Mouse (Mus musculus) c-Kit-negative CD71-positive TER-119-positive erythroid progenitor cells, embryonic 14.5 days (primary cell): ENCODE data around the gene Lao1.
"Not testable (repeated sequence)": the region's sequence is repeated elsewhere in the genome, so short reads cannot be mapped to it uniquely, and the experiment has no call there.

Experiments used
- DNase-seq: peaks from one replicate; pipeline ENCODE4 v3.0.0-alpha.2; 2013; ENCODE audit warnings: low read depth, low spot score

Lao1 gene

DNA sequence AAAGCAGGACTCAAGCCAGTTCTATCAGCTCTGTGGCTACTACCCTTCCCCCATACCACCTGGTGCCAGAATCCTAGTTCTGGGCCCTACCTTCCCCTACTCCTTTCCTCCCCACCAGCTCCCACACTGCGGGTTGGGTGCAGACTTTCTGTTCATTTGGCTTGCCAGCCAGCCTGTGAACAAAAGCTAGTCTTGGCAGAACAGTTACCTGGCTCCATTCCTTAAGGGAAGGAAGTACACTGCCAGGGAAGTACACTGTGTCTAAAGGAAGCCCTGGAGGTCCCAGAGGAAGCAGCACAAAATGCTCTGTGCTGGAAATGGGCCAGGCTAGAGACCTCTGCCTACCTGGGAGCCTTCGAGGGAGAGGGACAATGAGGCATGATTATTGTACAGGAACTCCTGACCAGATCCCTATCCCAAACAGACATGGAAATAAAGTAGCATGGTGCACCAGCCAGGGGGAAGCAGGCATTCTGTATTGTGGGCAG, at the start of gene Lao1:
TSS of gene Lao1 (plus strand) at position 438 of the 488 bp plus-strand sequence.
- DNase-seq = no peak

DNA sequence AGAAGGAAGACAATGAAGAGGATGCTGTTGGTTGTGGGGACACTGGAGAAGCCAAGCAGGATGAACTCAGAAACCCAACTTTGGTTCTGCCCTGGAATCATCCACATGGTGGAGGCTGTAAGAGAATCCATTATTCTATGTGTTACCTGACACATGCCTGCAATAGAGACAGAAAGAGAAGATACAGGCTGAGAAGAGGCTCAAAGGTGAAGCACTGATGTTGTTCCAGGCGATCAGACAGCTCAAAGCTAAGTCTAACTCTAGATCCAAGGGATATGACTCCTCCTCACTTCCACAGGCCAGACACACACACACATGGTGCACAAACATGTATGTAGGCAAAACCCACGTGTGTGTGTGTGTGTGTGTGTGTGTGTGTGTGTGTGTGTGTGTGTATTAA, 44.0 kb upstream of the Lao1 start, which contains the start of gene Olfr1329:
TSS of gene Olfr1329 (minus strand) at position 101 of the 400 bp plus-strand sequence.
- DNase-seq = not testable (repeated sequence)

DNA sequence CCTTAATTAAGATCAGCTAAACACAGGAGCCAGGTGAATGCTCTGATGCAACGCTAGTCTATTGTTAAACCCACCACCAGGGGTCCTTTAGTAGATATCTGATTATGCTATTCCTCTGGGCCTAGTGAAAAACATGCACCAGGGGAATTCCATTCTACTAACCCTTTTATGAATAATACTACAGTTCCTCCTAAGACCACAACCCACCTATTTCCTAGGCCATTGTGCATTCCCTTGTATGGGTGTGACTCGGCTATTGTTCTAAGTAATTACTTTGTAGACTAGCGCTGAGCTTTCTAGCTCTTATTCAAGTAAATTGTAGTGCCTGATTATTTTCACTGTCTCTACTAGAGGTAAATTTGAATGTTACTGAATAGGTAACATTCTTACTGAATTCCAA, 30.1 kb upstream of the Lao1 start:
- not testable (repeated sequence) for DNase-seq

DNA sequence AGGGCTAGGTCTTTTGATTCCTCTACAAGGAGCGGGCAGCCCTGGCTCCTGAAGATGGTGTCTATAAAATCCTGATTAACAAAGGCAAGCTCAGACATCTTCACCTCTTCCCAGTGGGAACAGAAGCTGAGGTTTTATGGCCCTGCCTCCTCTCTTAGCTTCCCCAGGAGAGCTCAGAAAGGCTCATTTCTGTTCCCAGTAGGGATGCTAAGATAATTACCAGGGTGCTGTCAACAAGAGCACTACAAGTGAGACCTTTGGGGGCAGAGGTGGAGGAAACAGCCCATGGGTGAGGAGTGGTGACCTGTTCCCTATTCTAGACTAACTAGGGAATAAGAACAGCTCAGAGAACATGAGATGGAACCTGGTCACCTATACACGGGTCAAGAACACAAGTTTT, 22.9 kb upstream of the Lao1 start, which contains the start of gene Olfr1328:
TSS of gene Olfr1328 (minus strand) at position 101 of the 400 bp plus-strand sequence.
- no peak for DNase-seq

DNA sequence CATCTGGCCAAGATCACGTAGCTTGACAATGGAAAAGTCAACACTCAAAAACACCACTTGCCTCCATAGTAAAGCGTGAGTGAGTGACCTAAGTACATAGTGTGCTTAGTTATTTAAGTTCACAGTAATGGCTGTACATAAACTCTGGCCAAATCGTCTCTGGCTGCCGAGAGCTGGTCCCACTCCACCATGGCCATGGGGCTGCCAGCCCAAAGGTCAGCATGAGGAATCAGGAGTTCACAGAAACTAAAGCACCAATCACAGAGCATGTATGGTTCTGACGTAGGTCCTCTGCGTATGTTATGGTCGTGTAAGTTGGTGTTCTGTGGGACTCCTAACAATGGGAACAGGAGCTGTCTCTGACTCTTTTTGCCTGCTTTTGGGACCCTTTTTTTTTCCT, 2.6 kb upstream of the Lao1 start:
- no peak for DNase-seq

DNA sequence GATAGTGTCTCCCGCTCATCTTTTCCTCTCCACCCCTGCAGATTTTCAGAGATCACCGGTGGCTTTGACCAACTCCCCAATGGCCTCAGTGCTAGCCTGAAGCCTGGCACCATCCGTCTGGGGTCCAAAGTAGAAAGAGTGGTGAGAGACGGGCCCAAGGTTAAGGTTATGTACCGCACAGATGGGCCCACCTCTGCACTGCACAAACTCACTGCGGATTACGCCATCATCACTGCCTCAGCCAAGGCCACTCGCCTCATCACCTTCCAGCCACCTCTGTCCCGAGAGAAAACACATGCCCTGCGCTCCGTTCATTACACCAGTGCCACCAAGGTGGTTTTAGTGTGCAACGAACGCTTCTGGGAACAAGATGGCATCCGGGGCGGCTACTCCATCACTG, 6.3 kb downstream of the Lao1 start:
- no peak for DNase-seq

DNA sequence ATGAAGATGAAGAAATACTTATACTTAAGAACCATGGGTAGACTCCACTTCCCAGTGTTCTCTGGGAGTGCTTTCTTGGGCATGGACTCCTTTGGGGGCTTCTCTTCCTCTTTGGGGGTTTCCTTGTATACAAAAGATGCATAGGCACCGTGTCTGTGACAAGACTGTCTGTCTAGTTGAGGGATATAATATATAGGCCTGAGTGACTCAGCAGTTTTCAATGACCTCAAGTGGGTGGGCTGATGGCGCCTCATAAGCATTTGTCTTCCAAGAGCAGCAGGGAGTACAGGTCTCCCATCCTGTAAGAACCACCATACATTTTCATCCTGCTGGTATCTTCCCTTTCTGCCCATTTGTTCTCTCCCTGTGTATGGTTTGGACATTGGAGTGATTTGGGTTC, 11.9 kb downstream of the Lao1 start:
- DNase-seq = no peak

DNA sequence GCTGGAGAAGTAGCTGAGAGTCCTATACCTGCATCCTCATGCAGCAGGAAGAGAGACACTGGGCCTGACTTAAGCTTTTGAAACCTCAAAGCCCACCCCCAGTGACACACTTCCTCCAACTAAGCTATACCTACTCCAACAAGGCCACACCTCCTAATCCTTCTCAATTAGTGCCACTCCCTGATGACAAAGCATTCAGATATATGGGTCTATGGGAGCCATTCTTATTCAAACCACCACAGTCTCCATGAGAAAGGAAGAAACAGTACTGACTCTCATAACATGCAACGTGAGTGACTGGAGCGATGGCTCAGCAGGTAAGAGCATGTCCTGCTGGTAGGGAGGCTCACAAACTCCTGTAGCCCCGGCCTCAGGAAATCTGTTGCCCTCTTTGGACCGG, 23.9 kb downstream of the Lao1 start:
- no peak for DNase-seq

DNA sequence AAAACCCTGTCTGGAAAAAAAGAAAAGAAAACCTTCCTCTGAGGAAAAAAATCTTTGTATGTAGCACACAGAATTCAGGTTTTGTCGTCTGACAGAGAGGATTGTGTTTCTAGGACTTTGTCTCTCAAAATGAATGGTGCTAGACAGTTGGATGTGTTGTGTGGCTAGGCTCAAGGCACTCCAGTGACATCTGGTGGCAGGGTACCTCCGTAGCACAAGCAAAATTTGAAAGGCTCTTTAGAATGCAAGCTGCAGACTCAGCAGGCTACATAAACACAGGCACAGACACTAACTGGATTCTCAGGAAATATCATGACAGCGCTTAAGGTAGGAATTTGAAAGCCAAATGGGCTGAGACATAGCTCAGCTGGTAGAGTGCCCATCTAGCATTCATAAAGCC, 27.2 kb downstream of the Lao1 start:
- DNase-seq = no peak

DNA sequence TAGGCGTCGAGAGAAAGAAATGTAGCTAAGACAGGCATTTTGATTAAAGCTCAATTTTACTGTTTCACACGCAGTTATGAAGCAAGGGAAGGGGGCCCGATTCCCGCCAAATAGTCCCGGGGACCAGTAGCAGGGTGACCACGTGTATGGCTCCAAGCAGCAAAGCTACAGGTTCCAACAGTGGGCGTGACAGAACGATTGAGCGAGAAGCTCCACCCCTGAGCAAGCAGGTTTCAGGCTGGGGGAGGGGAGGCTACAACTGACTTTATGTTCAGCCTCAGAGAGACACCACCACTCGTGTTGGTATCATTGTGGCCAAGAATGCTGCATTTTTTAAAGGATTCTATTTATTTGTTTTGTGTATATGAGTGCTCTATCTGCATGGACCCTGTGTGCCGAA, 28.0 kb downstream of the Lao1 start:
- DNase-seq = no peak

DNA sequence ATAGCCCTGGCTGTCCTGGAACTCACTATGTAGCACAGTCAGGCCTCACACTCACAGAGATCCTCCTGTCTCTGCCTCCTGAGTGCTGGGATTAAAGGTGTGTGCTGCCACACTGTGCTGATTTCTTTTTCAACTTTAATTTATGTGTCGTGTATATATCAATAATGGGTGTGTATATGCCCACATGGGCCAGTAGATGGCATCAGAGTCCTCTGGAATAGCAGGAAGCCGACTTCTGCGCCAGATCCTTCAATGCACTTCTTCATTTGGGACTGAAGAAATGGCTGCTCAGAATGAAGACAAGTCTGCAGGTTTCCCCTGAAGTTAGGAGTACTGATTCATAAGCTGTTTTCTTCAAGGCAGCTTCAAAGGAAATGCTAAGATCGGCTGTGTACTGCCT, 30.4 kb downstream of the Lao1 start:
- DNase-seq = no peak

DNA sequence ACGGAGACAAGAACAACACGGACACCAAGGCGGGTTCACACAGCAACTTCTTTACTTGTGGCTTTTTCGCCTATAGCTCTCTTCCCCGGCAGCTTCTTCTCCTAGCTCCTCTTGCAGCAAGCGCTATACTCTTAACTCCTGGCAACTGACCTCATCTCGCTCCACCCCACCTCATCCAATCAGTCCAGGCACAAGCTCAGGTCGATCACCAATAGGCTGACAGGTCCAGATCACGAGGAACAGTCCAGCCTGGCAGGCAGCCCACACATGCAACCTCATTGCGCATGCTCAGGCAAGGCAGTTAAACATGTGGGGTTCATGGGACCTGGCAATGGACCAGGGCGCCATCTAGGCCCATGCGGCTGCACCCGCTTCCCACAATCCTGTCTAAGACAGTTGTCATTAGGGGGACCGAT, 35.8 kb downstream of the Lao1 start:
- DNase-seq = no peak

DNA sequence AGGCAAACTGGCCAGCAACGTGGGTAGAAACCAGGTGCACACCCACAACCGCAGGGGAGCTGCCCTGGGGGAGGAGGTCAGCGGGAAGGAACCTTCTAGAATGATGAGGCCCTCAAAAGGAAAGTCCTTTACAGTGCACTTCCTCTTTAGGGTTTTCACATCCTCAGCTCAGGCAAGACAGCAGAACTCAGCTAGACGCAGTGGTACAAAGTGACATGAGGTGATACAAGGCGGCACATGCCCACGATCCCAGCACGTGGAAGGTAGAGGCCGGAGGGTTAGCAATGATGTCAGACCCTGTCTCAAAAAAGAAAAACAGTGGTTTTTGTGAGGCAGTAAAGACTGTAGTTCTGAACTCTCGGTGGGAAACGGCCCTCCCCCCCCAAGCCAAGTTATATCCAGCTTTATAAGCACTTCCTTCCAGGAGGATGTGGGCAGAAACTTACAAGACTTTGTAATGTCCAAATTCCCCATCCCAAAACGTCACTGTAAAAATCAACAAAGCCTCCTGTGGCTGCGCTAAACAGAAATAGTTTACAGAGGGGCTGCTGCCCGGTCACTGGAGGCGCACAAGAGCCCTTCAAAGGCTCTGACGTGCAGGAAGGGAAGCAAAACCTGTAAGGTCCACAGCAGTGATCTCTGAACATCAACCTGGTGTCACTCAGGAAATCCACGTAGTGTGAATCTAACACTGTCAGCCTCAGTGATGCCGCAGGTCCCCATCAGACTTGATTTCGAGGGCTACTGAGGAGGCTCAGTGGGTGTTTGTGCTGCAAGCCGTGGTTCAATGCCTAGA, 38.5 kb downstream of the Lao1 start:
- no peak for DNase-seq

DNA sequence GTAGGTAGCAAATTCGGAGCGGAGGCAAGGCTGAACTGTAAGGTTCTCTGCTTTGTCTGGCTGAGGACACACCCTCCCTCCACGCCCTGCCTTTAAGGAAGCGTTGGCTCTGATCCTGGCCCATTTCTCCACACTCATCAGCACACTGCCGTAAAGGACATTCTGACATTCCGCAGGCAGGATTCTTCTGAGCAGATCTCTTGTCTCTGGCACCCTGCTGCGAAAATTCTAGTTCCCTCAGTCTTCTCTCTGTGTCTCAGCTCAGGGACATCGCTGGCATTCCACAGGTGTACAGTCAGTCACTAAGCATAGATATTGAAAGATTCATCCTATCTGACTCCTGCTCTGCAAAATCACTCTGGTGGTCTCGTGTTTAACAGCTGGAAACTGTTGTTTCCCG, 40.3 kb downstream of the Lao1 start:
- DNase-seq = no peak

DNA sequence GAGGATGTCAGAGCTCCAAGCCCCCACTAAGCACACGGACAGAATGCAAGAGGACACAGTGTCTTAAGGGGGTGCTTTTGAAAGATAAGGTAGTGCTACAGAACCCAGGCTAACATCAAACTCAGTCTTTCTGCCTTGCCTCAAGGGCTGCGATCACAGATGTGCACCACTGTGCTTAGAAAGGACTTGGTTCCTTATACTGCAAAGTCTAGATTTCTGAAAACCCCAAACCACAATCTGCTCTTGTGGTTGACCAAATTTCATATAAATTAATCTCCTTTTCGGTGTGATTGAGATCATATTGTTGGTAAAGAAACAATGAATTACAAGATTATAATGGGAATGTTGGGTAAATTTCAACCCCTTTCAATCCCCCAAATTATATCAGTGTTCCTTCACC, 41.1 kb downstream of the Lao1 start:
- no peak for DNase-seq

DNA sequence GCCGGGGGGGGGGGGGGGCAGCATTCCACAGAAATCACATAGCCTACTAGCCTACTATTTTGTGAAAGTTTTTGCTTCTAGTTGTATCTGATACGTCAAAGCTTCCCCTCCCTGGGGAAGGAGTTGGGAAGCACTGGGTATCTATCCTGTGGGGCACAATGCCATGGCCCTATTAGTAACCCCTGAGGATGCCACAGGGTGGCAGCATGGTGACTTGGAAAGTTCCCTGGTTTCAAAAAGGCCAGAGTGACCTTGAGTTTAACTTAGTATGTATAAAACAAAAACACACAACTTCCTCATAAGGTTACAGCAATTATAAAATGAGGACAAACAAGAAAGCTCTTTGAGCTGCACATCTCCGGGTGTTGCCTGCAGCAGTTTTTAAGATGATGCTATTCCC, 42.8 kb downstream of the Lao1 start:
- no peak for DNase-seq

DNA sequence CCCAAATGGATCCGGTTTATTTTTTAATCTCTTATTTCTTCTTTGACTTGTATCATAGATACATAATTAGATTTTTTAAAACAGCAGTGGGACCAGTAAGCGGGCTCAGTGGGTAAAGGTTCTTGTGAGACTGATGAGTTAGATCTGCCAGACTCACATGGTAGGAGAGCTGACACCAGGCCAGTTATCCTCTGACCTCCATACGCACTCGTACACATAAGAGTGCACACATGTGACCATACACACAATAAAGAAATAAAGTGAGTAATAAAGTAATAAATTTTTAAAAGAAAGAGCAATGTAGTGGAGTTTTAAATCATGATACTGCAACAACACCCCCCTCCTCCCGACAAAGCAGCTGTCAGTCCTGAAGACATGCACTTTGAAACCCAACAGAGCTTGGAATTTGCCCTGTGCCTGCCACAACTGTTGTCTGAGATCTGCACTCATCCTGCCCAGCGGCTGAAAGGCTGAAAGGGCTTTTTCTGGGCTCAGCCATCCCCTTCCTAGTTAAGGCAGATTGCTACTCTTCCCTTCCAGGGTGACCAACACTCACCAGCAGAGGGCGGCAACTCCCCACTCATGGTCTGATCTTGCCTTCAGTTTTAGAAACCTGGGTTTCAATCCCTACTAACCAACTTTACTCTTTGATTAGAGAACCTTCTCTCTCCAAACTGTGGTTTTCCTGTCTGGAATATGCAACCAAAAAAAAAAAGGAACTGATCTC, 43.4 kb downstream of the Lao1 start:
- DNase-seq = peak; percentile 86

DNA sequence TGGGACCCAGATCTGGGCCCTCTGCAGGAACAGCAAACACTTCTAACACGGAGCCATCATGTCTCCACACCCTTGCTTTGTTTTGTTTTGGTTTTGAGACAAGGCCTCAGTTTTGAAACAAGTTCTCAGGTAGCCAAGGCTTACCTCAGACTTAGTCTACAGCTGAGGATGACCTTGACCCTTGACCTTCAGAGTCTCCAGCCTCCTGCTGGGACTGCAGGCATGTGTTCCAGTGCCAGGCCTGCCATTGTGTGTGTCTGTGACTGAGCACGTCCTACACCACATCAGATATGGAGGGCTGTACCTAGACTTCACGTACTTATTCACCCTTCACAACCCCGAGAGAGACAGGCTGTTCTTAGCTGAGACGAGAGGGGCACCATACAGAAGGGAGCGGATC, 46.2 kb downstream of the Lao1 start:
- DNase-seq = no peak

DNA sequence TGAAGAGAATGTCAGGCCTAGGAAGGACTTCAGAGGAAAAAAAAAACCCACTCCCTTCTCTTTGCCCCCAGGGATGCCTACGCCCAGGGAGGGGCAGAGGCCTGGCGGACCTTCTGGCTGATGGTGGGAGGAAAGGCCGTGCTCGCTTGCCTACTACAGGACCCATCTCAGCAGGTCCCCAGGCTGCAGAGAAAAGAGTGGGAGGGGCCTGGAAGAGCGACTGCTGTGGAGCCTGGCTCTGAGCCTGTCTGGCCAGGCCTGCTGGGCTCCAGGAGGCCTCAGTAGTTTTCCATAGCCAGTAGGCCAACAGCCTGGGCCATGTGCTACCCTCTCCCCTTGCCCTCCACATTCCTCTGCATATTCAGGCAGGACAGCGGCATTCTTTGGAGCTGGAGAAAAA, 47.1 kb downstream of the Lao1 start:
- no peak for DNase-seq

DNA sequence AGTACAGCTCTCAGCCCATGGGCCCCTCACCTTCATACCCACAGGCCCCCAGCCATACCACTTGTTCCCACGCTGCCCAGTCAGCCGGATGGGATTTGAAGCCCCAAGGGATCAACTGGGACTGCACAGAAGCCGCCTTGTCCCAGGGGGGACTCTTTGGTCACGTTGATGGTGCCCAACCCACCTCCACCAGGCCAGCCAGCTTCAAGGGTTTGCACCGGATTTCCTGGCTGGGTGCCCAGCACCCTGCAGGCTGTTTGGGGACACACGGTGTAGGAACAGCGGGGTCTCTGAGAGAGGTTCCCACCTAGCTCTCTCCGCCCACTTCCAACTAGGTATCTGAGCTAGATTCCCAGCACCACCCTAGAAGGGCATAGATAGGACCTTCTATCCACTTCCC, 48.4 kb downstream of the Lao1 start:
- DNase-seq = no peak

DNA sequence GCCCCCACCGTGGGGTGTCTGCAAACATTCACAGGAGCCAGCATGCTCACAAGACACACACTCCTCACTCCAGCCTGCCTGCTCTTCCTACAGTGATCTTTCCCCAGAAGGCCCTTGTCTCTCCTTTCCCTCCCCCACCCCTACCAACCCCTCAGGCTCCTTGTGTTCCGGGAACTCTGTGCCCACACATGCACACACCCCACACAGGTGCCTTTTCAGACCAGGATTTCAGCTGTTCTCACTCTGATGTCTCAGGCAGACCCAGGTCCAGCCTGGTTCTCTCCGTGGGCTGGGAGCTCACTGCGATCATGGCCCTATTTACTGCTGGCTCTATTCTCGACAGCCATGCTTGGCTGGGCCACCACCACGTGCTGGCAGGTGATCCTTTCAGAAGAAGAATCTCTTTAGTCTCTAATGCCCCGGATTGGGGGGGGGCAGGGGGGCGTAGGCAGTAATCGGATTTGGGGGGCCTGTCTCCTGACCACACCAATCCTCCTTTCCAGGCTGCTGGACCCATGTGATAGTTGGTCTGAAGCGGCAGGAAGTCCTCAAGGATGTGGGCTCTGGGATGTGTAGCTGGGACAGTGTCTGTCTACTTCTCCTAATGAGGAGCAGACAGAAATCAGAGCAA, 49.8 kb downstream of the Lao1 start:
- DNase-seq = no peak

DNA sequence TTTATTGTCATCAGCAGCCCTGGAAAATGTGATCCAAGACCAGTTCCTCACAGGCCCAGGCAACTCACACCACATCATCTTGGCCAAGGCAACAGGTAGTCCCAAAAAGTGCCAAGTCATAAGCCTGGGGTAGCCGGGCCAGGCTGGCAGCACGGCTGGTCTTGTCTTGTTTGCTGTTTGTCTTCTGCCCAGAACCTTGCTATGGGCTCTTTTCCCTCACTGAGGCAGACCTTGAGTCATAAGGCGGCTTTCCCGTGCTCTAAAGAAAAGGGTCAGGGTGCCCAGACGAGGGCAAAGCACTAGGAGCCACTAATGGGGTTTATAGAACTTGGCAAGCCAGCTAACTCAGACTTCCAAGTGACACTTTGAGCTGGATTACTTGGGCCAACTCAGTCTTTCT, 51.7 kb downstream of the Lao1 start:
- no peak for DNase-seq
